Mouse (Mus musculus) MEL-GATA-1-ER (cell line): ENCODE measurements at regions not wholly inside any gene's neighbourhood (a gene's known extent, or its start where the extent isn't known, plus 50 kb on each side); places are given as distances from the start of the nearest gene placed in this dataset.

ENCODE experiments used
- DNase-seq: peaks from one replicate; pipeline ENCODE4 v3.0.0-alpha.2; 2012; ENCODE audit warnings: low read depth; ENCODE audit errors: extremely low read depth

GRCm38 (mm10) chr15:36889072-36889471 lies 118.5 kb downstream of the Zfp706 start:
- no peak for DNase-seq

GRCm38 (mm10) chr15:36888351-36889069 lies 119.1 kb downstream of the Zfp706 start:
- DNase-seq = peak; percentile 28

GRCm38 (mm10) chr15:36884671-36885365 lies 122.8 kb downstream of the Zfp706 start:
- no peak for DNase-seq

GRCm38 (mm10) chr15:36884074-36884473 lies 123.5 kb downstream of the Zfp706 start:
- DNase-seq = no peak

GRCm38 (mm10) chr15:36883156-36883555 lies 124.4 kb downstream of the Zfp706 start:
- no peak for DNase-seq

- no peak for DNase-seq
These were observed 126.0 kb downstream of the Zfp706 start for GRCm38 (mm10) chr15:36881576-36881975.

- no peak for DNase-seq
These were observed 127.0 kb downstream of the Zfp706 start for GRCm38 (mm10) chr15:36880602-36881001.

GRCm38 (mm10) chr15:36879587-36879986 lies 128.0 kb downstream of the Zfp706 start:
- peak; percentile 94 for DNase-seq

- peak; percentile 48 for DNase-seq
These were observed 128.6 kb downstream of the Zfp706 start for GRCm38 (mm10) chr15:36878960-36879359.

- DNase-seq = no peak
These were observed 129.3 kb downstream of the Zfp706 start for GRCm38 (mm10) chr15:36878276-36878675.

- no peak for DNase-seq
These were observed 130.1 kb downstream of the Zfp706 start for GRCm38 (mm10) chr15:36877501-36877900.

- DNase-seq = peak; percentile 99
These were observed 131.4 kb downstream of the Zfp706 start for GRCm38 (mm10) chr15:36875980-36876778.

GRCm38 (mm10) chr15:36874555-36874954 lies 133.0 kb downstream of the Zfp706 start:
- no peak for DNase-seq

GRCm38 (mm10) chr15:36873884-36874243 lies 133.7 kb downstream of the Zfp706 start:
- DNase-seq = no peak

GRCm38 (mm10) chr15:36873058-36873883 lies 134.3 kb downstream of the Zfp706 start:
- no peak for DNase-seq

GRCm38 (mm10) chr15:36872566-36872965 lies 135.0 kb downstream of the Zfp706 start:
- no peak for DNase-seq

- DNase-seq = no peak
These were observed 136.9 kb downstream of the Zfp706 start for GRCm38 (mm10) chr15:36870717-36871116.

- no peak for DNase-seq
These were observed 137.5 kb downstream of the Zfp706 start for GRCm38 (mm10) chr15:36870094-36870493.

GRCm38 (mm10) chr15:36866088-36866487 lies 141.5 kb downstream of the Zfp706 start:
- DNase-seq = peak; percentile 61

GRCm38 (mm10) chr15:36865332-36865731 lies 142.2 kb downstream of the Zfp706 start:
- no peak for DNase-seq

GRCm38 (mm10) chr15:36864046-36864445 lies 143.5 kb downstream of the Zfp706 start:
- DNase-seq = no peak
